Mouse (Mus musculus) urinary bladder, postnatal 14 days (tissue): ENCODE measurements around the gene Rere.
"Not testable (repeated sequence)": the region's sequence is repeated elsewhere in the genome, so short reads cannot be mapped to it uniquely, and the experiment has no call there.

Source experiments
- DNase-seq: peaks from one replicate; pipeline ENCODE4 v3.0.0; 2021; ENCODE audit warnings: low spot score

Gene Rere

DNA sequence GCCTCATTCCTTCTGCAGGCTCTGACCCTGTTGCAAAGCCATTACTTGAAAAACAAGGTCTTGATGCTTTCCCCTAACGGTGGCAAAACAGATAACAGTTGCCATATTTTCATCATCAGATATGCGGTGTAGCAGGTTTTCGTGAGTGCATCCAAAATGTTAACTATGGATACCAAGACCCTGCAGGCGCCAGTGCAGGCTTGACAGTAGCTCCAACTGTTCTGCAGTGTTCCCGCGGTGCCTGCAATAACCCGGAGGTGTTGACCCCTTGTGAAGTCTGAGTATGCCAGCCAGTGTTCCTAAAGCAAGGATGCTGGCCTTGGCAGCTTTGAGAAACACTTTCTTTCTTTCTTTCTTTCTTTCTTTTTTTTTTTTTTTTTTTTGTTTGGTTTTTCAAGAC, 26.3 kb upstream of the Rere start:
- DNase-seq, result no peak

- peak; percentile 92 for DNase-seq
These were observed 23.9 kb upstream of the Rere start for GRCm38 (mm10) chr4:150257252-150258204.

DNA sequence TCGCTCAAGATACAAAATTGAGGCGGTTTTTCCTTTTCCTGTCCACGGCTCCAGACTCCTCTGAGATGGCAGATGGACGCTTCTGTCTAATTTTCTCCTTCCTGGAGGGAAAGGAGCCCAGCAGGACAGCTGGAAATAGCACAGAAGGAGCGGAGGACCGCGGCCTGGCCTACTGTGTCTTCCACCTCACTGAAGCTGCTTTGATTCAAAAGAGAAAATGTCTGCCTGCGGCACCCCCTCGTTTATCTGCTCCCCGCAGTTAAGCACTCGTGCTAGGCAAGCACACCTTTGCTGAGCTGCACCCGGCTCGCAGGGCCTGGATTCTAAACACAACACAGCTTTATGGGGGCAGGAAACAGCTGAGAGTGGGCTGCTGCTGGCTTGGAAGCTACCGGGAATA, 23.1 kb upstream of the Rere start:
- DNase-seq, result no peak

DNA sequence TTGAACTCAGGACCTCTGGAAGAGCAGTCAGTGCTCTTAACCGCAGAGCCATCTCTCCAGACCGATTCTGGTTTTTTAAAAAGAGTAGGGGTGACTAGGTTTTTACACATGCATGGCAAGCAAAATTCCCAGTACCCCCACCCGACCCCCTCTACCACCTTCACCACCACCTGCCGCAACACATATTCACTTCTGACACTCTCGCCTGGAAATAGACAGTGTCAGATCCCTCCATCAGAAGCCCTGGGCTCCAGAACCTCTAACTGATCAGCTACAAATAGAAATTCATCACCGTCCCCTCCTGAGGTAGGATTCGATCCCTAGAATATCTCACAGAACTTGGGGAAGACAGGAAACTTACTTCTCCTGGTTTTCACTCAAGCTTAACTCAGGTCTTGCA, 21.9 kb upstream of the Rere start:
- DNase-seq, result no peak

DNA sequence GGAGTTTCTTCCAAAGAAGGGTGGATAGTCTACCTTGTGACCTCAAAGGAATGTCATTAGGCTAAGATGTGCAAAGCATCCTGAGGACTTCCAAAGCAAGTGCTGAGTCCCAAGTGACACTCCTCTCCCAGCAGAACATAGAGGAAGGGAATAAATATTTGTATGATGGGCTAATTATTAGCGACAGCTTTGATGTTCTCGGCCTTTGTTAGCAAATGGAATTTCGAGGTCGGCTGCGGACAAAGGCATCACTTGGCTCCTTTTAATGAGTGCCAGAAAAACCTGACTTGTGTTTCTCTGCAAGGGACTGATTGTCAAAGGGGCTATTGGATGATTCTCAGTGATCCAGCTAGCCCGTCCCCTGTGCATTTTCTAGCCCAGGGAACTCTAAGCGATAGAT, 21.3 kb upstream of the Rere start:
- no peak for DNase-seq

GRCm38 (mm10) chr4:150260745-150261144, 20.7 kb upstream of the Rere start:
- no peak for DNase-seq

GRCm38 (mm10) chr4:150262301-150262700, 19.1 kb upstream of the Rere start:
- no peak for DNase-seq

DNA sequence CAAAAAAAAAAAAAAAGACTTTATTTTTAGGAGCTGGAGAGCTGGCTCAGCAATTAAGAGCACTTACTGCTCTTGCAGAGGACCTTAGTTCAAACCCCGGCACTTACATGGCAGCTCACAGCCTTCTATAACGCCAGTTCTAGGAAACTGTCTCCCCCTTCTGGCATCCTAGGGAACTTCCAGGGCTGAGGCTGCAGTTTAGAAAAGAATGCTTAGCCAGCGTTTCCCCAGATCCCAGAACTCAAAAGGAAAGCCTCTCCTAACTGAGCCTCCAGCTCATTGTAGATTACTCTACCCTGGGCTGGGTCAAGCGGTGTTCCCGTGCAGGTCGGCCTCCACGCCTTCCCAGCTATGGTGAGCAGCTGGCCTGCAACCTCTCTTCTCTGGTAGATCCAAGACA, 16.5 kb upstream of the Rere start:
- DNase-seq, result no peak

- no peak for DNase-seq
These were observed 16.0 kb upstream of the Rere start for GRCm38 (mm10) chr4:150265471-150265870.

DNA sequence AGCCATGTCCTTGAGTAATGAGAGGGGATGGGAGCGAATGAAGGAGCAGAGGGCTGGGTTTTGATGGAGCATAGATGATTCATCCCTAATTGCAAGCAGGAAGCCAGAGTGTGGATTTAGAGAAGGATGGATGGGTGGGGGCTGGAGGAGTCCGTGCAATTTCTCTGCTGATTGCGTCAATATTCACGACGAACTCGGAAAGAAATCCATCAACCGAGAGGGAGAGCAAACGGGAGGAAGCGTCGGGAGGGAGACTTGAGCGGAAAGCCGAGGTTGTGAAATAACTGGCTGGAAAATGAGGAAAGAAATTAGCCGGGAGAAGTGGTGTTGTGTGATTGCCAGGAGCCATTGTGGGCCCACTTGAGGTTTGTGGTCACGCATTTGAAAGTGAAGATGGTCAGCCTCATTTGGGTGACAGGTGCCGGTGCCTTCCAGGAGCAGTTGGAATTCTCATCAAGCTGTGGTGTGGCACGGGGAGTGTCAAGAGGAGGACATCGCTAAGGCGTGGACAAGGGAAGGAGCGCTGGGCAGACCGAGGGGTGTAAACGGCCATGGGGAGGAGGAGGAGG, 14.7 kb upstream of the Rere start:
- no peak for DNase-seq

- no peak for DNase-seq
These were observed 12.5 kb upstream of the Rere start for GRCm38 (mm10) chr4:150268674-150269653.

GRCm38 (mm10) chr4:150269679-150270078, 11.8 kb upstream of the Rere start:
- DNase-seq, result no peak

DNA sequence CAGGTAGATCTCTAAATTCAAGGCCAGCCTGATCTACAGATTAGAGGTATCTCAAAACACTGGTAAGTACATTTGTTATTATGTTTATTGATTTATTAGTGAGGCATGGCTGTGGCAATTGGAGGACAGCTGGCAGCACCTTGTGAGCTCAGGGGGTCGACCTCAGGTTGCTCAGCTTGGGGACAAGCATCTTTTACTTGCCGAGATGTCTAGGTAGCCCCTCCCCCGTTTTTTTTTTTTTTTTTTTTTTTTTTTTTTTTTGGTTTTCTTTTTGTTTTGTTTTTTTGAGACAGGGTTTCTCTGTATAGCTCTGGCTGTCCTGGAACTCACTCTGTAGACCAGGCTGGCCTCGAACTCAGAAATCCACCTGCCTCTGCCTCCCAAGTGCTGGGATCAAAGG, 10.7 kb upstream of the Rere start:
- DNase-seq, result not testable (repeated sequence)

DNA sequence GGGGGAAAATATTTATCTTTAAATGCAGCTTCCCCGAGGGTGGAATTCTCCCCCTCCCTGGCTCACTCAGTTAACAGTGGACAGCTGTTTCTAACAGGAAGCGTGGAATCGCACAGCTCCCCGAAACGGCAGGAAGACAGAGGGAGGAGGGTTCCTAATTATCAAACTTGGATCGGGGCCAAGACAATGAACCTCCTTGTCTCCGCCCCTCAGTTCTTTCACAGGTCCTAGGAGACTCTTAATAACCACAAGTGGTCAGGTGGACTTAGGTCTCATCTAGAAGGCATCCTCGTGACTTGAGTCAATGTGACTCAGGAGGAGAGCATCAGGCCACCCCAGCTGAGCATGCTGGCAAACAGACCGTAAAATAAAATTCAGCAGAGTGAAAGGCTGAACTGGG, 8.7 kb upstream of the Rere start:
- DNase-seq, result peak; percentile 50

DNA sequence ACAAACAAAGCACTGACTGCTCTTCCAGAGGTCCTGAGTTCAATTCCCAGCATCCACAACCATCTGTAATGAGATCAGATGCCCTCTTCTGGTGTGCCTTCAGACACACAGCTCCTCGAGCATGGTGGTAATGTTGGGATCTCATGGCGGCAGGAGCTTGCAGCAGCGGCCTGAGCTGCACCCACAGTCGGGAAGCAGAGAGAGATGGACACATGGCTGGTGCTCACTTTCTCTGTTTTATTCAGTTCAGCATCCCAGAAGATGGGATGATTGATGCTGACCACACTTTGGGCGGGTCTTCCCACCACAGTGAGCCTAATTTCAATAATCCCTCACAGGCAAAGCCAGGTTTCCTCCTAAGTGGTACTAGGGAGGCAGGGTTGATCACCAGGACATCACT, 5.9 kb upstream of the Rere start:
- no peak for DNase-seq

- DNase-seq, result not testable (repeated sequence)
These were observed 2.1 kb upstream of the Rere start for GRCm38 (mm10) chr4:150279336-150279735.

- DNase-seq, result no peak
These were observed 1.4 kb upstream of the Rere start for GRCm38 (mm10) chr4:150280002-150280401.

DNA sequence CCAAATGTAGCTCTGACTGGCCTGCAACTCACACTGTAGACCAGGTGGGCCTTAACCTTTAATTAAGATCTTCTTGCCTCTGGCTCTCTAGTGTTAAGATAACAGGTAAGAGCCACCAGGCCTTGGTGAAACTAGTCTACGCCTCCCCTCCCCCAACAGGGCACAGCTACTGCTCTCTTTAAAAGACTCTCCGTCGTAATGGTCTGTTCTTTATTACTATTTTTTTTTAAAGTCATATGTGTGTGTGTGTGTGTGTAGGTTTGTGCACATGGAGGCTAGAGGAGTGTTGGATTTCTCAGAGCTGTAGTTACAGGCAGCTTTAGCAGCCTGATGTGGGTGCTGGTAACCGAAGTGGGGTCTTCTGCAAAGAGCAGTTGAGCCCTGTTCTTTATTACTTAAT, 987 bp upstream of the Rere start:
- no peak for DNase-seq

DNA sequence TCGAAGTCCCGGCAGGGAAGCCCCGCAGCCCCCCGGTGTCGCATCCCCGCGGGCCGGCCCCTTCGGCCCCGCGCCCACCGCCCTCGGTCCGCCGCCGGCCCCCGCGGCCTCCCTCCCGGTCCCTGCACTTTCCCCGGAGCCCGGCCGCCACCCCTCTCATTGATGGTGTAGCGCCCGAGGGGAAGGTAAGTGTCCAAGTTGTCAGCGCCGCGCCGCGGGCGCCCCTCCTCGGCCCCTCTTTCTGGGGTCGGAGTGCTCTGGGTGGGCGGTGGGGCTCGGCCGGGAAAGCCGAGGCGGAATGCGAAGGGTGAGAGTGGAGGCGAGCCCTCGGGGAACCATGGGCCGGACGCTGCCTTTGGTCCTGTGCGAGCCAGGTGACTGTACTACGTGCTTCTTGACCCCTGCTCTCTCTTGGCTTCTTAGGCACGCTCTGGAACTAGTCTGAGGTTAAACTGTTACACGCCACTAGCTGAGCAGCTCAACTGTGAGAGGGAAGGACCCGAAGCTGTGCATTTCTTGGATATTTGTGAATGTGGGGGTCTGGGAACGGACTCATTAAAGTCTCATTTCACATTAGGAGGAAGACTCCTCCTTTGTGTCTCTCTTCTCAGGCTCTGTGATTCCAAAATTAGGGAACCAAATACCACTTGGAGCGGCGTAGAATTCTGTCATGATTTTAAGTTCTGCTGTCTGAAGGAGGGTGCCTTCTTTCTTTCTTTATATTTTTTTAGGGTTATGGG, 615 bp downstream of the Rere start:
- peak; percentile 36 for DNase-seq

DNA sequence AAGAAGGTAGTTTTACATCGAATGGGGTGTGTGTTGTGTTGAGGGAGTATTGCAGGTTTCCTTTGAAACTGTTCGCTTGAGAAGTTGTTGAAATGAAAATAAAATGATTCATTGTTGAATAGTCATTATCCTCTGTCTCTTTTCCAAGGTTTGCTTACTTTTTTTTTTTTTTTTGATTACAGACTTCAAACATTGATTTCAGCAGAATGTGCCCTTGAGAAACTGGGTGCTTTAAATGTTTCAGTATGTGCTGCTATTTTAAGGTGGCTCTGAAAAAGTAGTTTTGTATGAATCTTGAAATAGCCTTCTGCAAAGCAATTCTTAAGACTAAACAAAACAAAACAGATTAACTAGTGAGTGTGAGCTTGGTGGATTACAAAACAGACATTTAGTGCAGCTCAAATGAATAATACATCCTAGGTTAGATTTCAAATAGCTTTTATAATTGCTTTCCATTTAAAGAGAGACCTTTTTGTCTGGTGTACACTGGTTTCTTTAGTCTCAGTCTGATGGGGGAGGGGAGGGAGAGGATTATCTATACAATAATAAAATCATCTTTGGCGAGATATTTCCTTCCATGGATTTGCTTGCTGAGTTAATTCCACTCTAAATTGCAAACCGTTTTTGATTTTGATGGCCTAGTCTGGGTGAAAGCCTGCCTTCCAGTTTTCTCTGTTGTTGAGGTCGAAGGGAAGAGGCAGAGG, 1.3 kb downstream of the Rere start:
- no peak for DNase-seq

- DNase-seq, result no peak
These were observed 1.8 kb downstream of the Rere start for GRCm38 (mm10) chr4:150283335-150283638.
